Mouse (Mus musculus) C2C12 (cell line): ENCODE data around the gene Dok5.

Experiments
- CEBPB ChIP-seq: IDR thresholded peaks from one replicate; pipeline ENCODE4 v1.6.1; 2011; ENCODE audit warnings: low read depth, mild to moderate bottlenecking, control low read depth, moderate library complexity
- CTCF ChIP-seq: IDR thresholded peaks from one replicate; pipeline ENCODE4 v1.5.1; 2011; ENCODE audit not compliant: control insufficient read depth, insufficient read depth, insufficient read length
- MYOD1 ChIP-seq: IDR thresholded peaks from one replicate; pipeline ENCODE4 v1.6.1; 2011; ENCODE audit warnings: low read depth; ENCODE audit not compliant: control insufficient read depth, insufficient read length
- MYOG ChIP-seq: IDR thresholded peaks from one replicate; pipeline ENCODE4 v1.6.1; 2011; ENCODE audit not compliant: control insufficient read depth, insufficient read length; ENCODE audit errors: extremely low read depth
- USF1 ChIP-seq: IDR thresholded peaks from one replicate; pipeline ENCODE4 v1.6.1; 2011; ENCODE audit warnings: low read depth, mild to moderate bottlenecking, control low read depth, moderate library complexity

GRCm38 (mm10) chr2:170912589-170913223 is 181.1 kb downstream of the Dok5 start:
- no peak for TF ChIP-seq CTCF
- no peak for TF ChIP-seq MYOG
- no peak for TF ChIP-seq MYOD1
- TF ChIP-seq CEBPB, result no peak
- TF ChIP-seq USF1, result no peak
